Mouse (Mus musculus): ENCODE measurements around the gene Tdg. TPM values are rescaled to one million over a fixed set of nuclear protein-coding genes. Genes with fewer than 3 reads are reported as not detected.

Tdg gene
- polyA plus RNA-seq, 1 experiment from 2014 or later, result 102 TPM

- ATAC-seq, result no peak
- no peak overlapping the region for H3K9ac ChIP-seq (ENCODE audit: low read depth, low read length)
- peaks cover 9% of the 10 kb centered on the region for H3K4me1 ChIP-seq (ENCODE audit: control insufficient read depth, insufficient read depth, low read length)
- H3K27me3 ChIP-seq (replicated peaks; ENCODE audit: control insufficient read depth, insufficient read depth, low read length), result no peaks in the 10 kb centered on the region
- peaks cover 6% of the 10 kb centered on the region; the same call in 1 of the 2 replicates for H3K36me3 ChIP-seq (ENCODE audit: control insufficient read depth, insufficient read depth, low read length)
- WGBS, result 98% methylated on average over 12 of the region's 12 CpGs
- H3K4me3 ChIP-seq (ENCODE audit: low read length), result no peak overlapping the region
- H3K9me3 ChIP-seq (ENCODE audit: control insufficient read depth, low read length), result no peaks in the 10 kb centered on the region
- no peak overlapping the region for H3K27ac ChIP-seq (ENCODE audit: low read length)
- no peak overlapping the region for H3K4me2 ChIP-seq (ENCODE audit: low read depth, low read length)
Observed at GRCm38 (mm10) chr10:82632496-82633280, 3.1 kb downstream of the Tdg start.

GRCm38 (mm10) chr10:82634348-82634747, 4.7 kb downstream of the Tdg start:
- Histone ChIP-seq H3K4me2 (ENCODE audit: low read depth, low read length) (no peak overlapping the region), H3K4me3 (ENCODE audit: low read length) (no peak overlapping the region), H3K9ac (ENCODE audit: low read depth, low read length) (no peak overlapping the region), H3K9me3 (ENCODE audit: control insufficient read depth, low read length) (no peaks in the 10 kb centered on the region), H3K36me3 (ENCODE audit: control insufficient read depth, insufficient read depth, low read length) (peaks cover 15% of the 10 kb centered on the region), H3K27me3 (replicated peaks; ENCODE audit: control insufficient read depth, insufficient read depth, low read length) (no peaks in the 10 kb centered on the region), H3K27ac (ENCODE audit: low read length) (no peak overlapping the region), H3K4me1 (ENCODE audit: control insufficient read depth, insufficient read depth, low read length) (peaks cover 9% of the 10 kb centered on the region)
- no peak for ATAC-seq
- 97% methylated on average over 7 of the region's 7 CpGs for WGBS

DNA sequence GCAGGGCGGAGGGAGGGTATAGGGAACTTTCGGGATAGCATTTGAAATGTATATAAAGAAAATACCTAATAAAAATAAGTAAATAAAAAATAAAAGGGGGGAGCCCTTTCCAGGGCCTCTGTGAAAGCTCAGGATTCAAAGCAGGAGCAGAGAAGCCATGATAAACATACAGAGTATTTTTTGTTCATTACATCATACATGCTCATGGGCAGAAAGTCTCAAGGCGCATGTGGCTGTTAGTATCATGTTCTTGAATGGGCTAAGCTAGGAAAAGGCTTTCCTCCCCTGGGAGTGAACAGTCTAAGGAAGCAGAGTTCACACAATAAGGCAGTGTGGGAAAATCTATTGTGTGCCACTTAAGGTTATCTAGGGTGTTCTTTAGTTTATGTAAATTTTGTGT, 6.7 kb downstream of the Tdg start:
- no peak overlapping the region for H3K27ac ChIP-seq (ENCODE audit: low read length)
- peaks cover 25% of the 10 kb centered on the region for H3K36me3 ChIP-seq (ENCODE audit: control insufficient read depth, insufficient read depth, low read length)
- H3K4me3 ChIP-seq (ENCODE audit: low read length), result no peak overlapping the region
- H3K4me2 ChIP-seq (ENCODE audit: low read depth, low read length), result no peak overlapping the region
- no peak overlapping the region for H3K9ac ChIP-seq (ENCODE audit: low read depth, low read length)
- no peaks in the 10 kb centered on the region for H3K27me3 ChIP-seq (replicated peaks; ENCODE audit: control insufficient read depth, insufficient read depth, low read length)
- no peaks in the 10 kb centered on the region for H3K9me3 ChIP-seq (ENCODE audit: control insufficient read depth, low read length)
- H3K4me1 ChIP-seq (ENCODE audit: control insufficient read depth, insufficient read depth, low read length), result no peaks in the 10 kb centered on the region
- WGBS, result 95% methylated on average over 3 of the region's 3 CpGs
- ATAC-seq, result no peak

DNA sequence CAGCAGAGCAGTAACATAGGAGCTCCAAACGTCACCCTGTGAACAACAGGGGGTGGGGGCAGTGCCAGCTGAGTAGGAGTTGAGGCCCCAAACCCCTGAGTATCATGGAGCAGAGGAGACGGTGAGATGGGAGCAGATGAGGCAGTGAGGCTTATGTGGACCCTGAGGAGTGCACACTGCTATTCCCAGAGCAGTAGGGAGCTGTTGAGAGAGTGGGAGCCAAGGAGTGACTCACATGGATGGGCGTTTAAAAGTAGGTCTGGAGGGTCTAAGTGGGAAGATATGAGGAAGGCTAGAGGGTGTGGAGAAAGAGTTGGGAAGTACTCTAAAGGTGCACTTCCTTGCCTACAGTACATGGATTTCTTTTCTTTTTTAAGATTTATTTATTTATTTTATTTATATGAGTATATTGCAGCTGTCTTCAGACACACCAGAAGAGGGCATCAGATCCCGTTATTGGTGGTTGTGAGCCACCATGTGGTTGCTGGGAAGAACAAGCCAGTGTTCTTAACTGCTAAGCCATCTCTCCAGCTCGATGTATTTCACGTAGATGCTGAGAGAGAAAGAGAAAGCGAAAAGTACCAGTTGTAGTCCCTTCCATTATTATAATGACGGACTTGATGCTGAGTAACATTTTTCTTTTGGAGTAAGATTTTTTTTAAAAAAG, 9.5 kb downstream of the Tdg start:
- H3K4me2 ChIP-seq (ENCODE audit: low read depth, low read length), result no peak overlapping the region
- H3K27ac ChIP-seq (ENCODE audit: low read length), result no peak overlapping the region
- no peaks in the 10 kb centered on the region for H3K9me3 ChIP-seq (ENCODE audit: control insufficient read depth, low read length)
- peaks cover 33% of the 10 kb centered on the region for H3K36me3 ChIP-seq (ENCODE audit: control insufficient read depth, insufficient read depth, low read length)
- WGBS, result 88% methylated on average over 8 of the region's 8 CpGs
- H3K4me1 ChIP-seq (ENCODE audit: control insufficient read depth, insufficient read depth, low read length), result no peaks in the 10 kb centered on the region
- no peaks in the 10 kb centered on the region for H3K27me3 ChIP-seq (replicated peaks; ENCODE audit: control insufficient read depth, insufficient read depth, low read length)
- H3K4me3 ChIP-seq (ENCODE audit: low read length), result no peak overlapping the region
- H3K9ac ChIP-seq (ENCODE audit: low read depth, low read length), result no peak overlapping the region
- ATAC-seq, result no peak

GRCm38 (mm10) chr10:82641481-82641880, 11.9 kb downstream of the Tdg start:
- WGBS, result 95% methylated on average over 9 of the region's 9 CpGs
- no peak overlapping the region for H3K27ac ChIP-seq (ENCODE audit: low read length)
- H3K9ac ChIP-seq (ENCODE audit: low read depth, low read length), result no peak overlapping the region
- no peaks in the 10 kb centered on the region for H3K27me3 ChIP-seq (replicated peaks; ENCODE audit: control insufficient read depth, insufficient read depth, low read length)
- no peaks in the 10 kb centered on the region for H3K9me3 ChIP-seq (ENCODE audit: control insufficient read depth, low read length)
- no peak overlapping the region for H3K4me2 ChIP-seq (ENCODE audit: low read depth, low read length)
- H3K4me1 ChIP-seq (ENCODE audit: control insufficient read depth, insufficient read depth, low read length), result no peaks in the 10 kb centered on the region
- no peak for ATAC-seq
- H3K36me3 ChIP-seq (ENCODE audit: control insufficient read depth, insufficient read depth, low read length), result peaks cover 41% of the 10 kb centered on the region
- H3K4me3 ChIP-seq (ENCODE audit: low read length), result no peak overlapping the region

GRCm38 (mm10) chr10:82646083-82646482, 16.5 kb downstream of the Tdg start:
- 90% methylated on average over 8 of the region's 8 CpGs for WGBS

DNA sequence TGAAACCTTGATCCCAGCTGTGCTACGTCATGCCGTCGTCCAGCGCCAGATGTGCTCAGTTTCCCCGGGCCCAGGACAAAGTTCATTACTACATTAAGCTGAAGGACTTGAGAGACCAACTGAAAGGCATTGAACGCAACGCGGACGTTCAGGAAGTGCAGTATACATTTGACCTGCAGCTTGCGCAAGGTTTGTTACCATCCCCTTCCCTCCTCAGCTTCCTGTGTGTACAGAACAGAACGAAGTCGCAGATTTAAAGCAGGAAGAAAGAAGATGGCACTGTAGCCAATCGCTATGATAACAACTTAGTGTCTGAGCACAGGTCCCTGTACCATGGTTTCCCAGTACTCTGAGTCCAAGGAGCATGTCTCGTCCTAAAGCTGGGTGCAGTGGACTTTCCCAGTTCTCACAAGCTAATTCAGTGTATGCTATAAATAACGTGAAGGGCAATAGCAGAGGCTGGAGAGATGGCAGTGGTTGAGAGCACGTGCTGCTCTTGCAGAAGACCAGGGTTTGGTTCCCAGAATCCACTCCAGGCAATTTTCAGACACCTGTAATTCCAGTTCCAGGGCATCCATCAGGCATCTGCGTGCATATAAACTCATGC, 17.7 kb downstream of the Tdg start:
- no peaks in the 10 kb centered on the region for H3K9me3 ChIP-seq (ENCODE audit: control insufficient read depth, low read length)
- no peak overlapping the region for H3K4me2 ChIP-seq (ENCODE audit: low read depth, low read length)
- no peak for ATAC-seq
- H3K4me1 ChIP-seq (ENCODE audit: control insufficient read depth, insufficient read depth, low read length), result no peaks in the 10 kb centered on the region
- no peak overlapping the region for H3K9ac ChIP-seq (ENCODE audit: low read depth, low read length)
- no peaks in the 10 kb centered on the region for H3K27me3 ChIP-seq (replicated peaks; ENCODE audit: control insufficient read depth, insufficient read depth, low read length)
- WGBS, result 80% methylated on average over 17 of the region's 17 CpGs
- no peak overlapping the region for H3K27ac ChIP-seq (ENCODE audit: low read length)
- H3K36me3 ChIP-seq (ENCODE audit: control insufficient read depth, insufficient read depth, low read length), result peaks cover 18% of the 10 kb centered on the region
- H3K4me3 ChIP-seq (ENCODE audit: low read length), result no peak overlapping the region

More at GRCm38 (mm10) chr10:82646083-82646482, 16.5 kb downstream of the Tdg start:
- H3K27me3 ChIP-seq (replicated peaks; ENCODE audit: control insufficient read depth, insufficient read depth, low read length), result no peaks in the 10 kb centered on the region
- H3K4me2 ChIP-seq (ENCODE audit: low read depth, low read length), result no peak overlapping the region
- H3K9me3 ChIP-seq (ENCODE audit: control insufficient read depth, low read length), result no peaks in the 10 kb centered on the region
- no peak overlapping the region for H3K27ac ChIP-seq (ENCODE audit: low read length)
- H3K4me1 ChIP-seq (ENCODE audit: control insufficient read depth, insufficient read depth, low read length), result no peaks in the 10 kb centered on the region
- ATAC-seq, result no peak
- no peak overlapping the region for H3K9ac ChIP-seq (ENCODE audit: low read depth, low read length)
- H3K4me3 ChIP-seq (ENCODE audit: low read length), result no peak overlapping the region
- H3K36me3 ChIP-seq (ENCODE audit: control insufficient read depth, insufficient read depth, low read length), result peaks cover 20% of the 10 kb centered on the region

- Histone ChIP-seq H3K27ac (ENCODE audit: low read length) (no peak overlapping the region), H3K9ac (ENCODE audit: low read depth, low read length) (no peak overlapping the region), H3K36me3 (ENCODE audit: control insufficient read depth, insufficient read depth, low read length) (peaks cover 5% of the 10 kb centered on the region; the same call in 1 of the 2 replicates), H3K9me3 (ENCODE audit: control insufficient read depth, low read length) (no peaks in the 10 kb centered on the region), H3K4me3 (ENCODE audit: low read length) (no peak overlapping the region), H3K4me2 (ENCODE audit: low read depth, low read length) (no peak overlapping the region), H3K4me1 (ENCODE audit: control insufficient read depth, insufficient read depth, low read length) (no peaks in the 10 kb centered on the region), H3K27me3 (replicated peaks; ENCODE audit: control insufficient read depth, insufficient read depth, low read length) (no peaks in the 10 kb centered on the region)
- 87% methylated on average over 5 of the region's 5 CpGs for WGBS
- no peak for ATAC-seq
Observed at GRCm38 (mm10) chr10:82651221-82651620, 21.6 kb downstream of the Tdg start.

DNA sequence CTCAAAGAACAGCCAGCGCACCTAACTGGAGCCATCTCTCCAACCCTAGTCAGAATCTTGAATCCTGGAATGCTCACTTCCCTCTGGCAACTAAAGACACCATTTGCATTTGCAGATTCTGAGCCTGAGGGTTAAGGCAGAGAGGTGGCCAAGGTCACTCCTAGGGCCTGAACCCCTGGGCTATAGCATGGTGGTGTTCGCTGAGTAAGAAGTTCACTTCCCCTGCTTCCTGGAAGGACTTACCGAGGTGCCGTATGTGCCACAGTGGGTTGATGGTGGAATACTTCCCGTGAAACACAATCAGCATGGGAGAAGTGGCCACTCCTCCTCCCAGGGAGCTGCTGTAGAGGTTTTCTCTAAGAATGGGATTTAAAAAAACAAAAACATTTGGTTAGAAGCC, 23.0 kb downstream of the Tdg start:
- ATAC-seq, result no peak
- WGBS, result 73% methylated on average over 5 of the region's 5 CpGs

More for the DNA sequence above, 23.0 kb downstream of the Tdg start:
- no peaks in the 10 kb centered on the region for H3K9me3 ChIP-seq (ENCODE audit: control insufficient read depth, low read length)
- H3K27me3 ChIP-seq (replicated peaks; ENCODE audit: control insufficient read depth, insufficient read depth, low read length), result no peaks in the 10 kb centered on the region
- H3K4me3 ChIP-seq (ENCODE audit: low read length), result no peak overlapping the region
- 0 out of 2 replicates have a peak, but pooled peaks cover 3% of the 10 kb centered on the region for H3K36me3 ChIP-seq (ENCODE audit: control insufficient read depth, insufficient read depth, low read length)
- H3K27ac ChIP-seq (ENCODE audit: low read length), result no peak overlapping the region
- no peak overlapping the region for H3K4me2 ChIP-seq (ENCODE audit: low read depth, low read length)
- H3K9ac ChIP-seq (ENCODE audit: low read depth, low read length), result no peak overlapping the region
- H3K4me1 ChIP-seq (ENCODE audit: control insufficient read depth, insufficient read depth, low read length), result no peaks in the 10 kb centered on the region

All from intestine, embryonic 16.5 days (tissue).